Mouse (Mus musculus): ENCODE results near the gene Sgsh. TPM values are rescaled to one million over a fixed set of nuclear protein-coding genes. Genes with fewer than 3 reads are reported as not detected.

The Sgsh gene
- polyA plus RNA-seq (2012; fragmentation: generic; extraction: Trizol) = 10 to 100 TPM in 1 of 2 experiments, 1 to 10 TPM in 1; 3.1 to 12.2 TPM

GRCm38 (mm10) chr11:119355443-119356385 lies at the start of gene Sgsh, which contains the start of gene Slc26a11:
Sgsh (minus strand) TSS chr11:119355536.
Slc26a11 (plus strand) TSS chr11:119355557.

GRCm38 (mm10) chr11:119392800-119393482 lies 37.6 kb upstream of the Sgsh start, which contains the start of gene Rnf213:
Rnf213 (plus strand) TSS chr11:119393100.

GRCm38 (mm10) chr11:119307658-119307867 lies 47.8 kb downstream of the Sgsh start, which contains the start of gene Card14:
Card14 (plus strand) TSS chr11:119307768.

GRCm38 (mm10) chr11:119299391-119300245 lies 55.7 kb downstream of the Sgsh start, which contains the start of gene Eif4a3:
Eif4a3 (minus strand) TSS chr11:119300089.

Other genes starting within 250 kb of the Sgsh start
- gene Tbc1d16, start 127.0 kb downstream of the Sgsh start, polyA plus RNA-seq (2012; fragmentation: generic; extraction: Trizol) = 1 to 10 TPM in 1 of 2 experiments, under 1 TPM in 1; 0.36 to 3.0 TPM
- gene Ccdc40, start 127.0 kb downstream of the Sgsh start, polyA plus RNA-seq (2012; fragmentation: generic; extraction: Trizol) = under 1 TPM; 0.05 to 0.17 TPM
- 100 to 1,000 TPM in 1 of 2 experiments, 10 to 100 TPM in 1; 27.1 to 143 TPM for gene Gaa, start 87.6 kb downstream of the Sgsh start, polyA plus RNA-seq (2012; fragmentation: generic; extraction: Trizol)
- 100 to 1,000 TPM; 278 to 525 TPM for gene Eif4a3, start 55.4 kb downstream of the Sgsh start, polyA plus RNA-seq (2012; fragmentation: generic; extraction: Trizol)
- under 1 TPM; 0.02 to 0.45 TPM for gene Card14, start 47.8 kb downstream of the Sgsh start, polyA plus RNA-seq (2012; fragmentation: generic; extraction: Trizol)
- gene Slc26a11, start within 50 bp of the Sgsh start, polyA plus RNA-seq (2012; fragmentation: generic; extraction: Trizol) = 1 to 10 TPM in 1 of 2 experiments, under 1 TPM in 1; 0.21 to 3.5 TPM
- gene Rnf213, start 37.6 kb upstream of the Sgsh start, polyA plus RNA-seq (2012; fragmentation: generic; extraction: Trizol) = 10 to 100 TPM in 1 of 2 experiments, 1 to 10 TPM in 1; 4.0 to 30.9 TPM
- gene Endov, start 135.8 kb upstream of the Sgsh start, polyA plus RNA-seq (2012; fragmentation: generic; extraction: Trizol) = 10 to 100 TPM; 28.5 to 30.4 TPM
- gene Nptx1, start 192.2 kb upstream of the Sgsh start, polyA plus RNA-seq (2012; fragmentation: generic; extraction: Trizol) = 1 to 10 TPM in 1 of 2 experiments, under 1 TPM in 1; 0.63 to 1.8 TPM
- 10 to 100 TPM; 13.3 to 31.9 TPM for gene Rptor, start 247.4 kb upstream of the Sgsh start, polyA plus RNA-seq (2012; fragmentation: generic; extraction: Trizol)

All from C3H10T1/2 (cell line).